Mouse (Mus musculus) lung, postnatal 25 days (tissue): Measurements from ENCODE around the gene Hhat.

Experiments
- DNase-seq: peaks from one replicate; pipeline ENCODE4 v3.0.0; 2022; ENCODE audit warnings: low spot score

The Hhat gene

DNA sequence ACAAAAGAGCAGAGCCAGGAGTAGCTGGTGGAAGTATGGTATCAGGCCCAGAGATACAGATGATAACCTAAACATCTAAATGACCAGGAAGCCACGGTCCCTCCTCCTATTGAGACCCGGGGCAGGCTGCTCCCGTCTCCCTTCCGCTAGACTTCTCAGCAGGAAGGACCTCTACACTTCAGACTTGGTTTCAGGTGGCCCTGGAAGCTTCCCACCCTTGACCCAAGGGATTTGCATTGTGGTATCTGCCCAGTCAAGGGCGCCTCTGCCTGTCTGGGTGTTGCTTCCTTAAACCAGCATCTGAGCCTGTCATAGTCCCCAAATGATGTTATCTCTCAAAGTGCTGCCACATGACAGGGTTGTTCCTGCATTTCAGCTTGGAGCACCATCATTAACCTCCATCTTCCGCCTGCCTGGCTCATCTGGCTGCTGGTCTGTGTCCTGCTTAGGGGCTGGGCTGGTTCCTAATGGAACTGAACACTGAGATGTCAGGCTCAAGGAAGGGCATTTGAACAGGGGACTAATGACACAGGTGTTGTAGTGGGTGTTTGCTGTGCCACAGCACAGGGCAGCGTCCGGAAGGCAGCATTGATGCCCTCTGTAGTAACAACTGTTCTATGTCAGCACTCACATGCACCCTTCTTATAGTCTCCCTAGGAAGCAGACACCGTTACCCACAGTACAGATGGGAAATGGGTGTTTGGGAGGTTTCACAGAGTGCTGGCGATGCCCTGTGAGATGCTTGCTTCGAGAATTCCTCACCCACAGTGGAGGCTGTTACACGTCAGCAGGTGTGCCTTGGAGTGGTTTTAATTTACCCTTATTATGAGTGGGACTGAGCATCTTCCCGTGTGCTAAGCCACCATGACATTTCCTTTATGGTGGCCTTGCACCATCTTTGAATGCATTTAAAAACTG, 280.9 kb downstream of the Hhat start:
- peak; percentile 14 for DNase-seq

- no peak for DNase-seq
Observed at GRCm38 (mm10) chr1:192487571-192487970, 283.5 kb downstream of the Hhat start.

GRCm38 (mm10) chr1:192485030-192485429, 286.0 kb downstream of the Hhat start:
- DNase-seq: peak; percentile 47

GRCm38 (mm10) chr1:192481446-192481845, 289.6 kb downstream of the Hhat start:
- no peak for DNase-seq

DNA sequence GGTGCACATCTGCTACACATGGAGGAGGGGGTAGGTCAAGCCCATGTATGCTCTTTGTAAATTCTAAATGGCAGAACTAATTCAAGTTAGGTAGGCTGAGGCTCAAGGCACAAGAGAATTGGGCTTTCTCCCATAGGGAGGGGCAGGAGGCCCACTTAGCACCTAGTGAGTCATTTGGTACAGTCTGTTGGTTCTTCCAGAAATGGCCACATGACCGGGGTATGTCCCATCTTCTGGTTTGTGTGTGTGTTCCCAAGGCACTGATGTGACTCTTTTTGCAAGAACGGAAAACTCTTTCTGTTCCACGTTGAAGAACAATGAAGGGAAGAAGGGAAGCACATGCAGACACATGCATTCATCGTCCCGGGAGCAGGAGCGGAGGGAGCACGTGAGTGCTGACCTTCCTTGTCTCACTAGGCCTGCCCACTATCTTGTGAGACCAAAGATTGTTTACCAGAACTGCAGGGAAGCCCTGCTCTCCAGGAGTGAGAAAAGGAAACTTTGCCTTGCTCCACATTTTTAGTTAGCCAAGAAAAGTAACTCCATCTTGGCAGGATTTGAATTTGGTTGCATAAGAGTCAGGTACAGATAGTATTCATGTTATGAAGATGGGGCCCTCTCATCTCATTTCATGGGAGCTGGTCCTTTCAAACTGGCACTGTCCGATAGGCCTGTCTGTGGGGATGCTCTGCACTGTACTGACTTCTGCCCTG, 290.8 kb downstream of the Hhat start:
- no peak for DNase-seq

DNA sequence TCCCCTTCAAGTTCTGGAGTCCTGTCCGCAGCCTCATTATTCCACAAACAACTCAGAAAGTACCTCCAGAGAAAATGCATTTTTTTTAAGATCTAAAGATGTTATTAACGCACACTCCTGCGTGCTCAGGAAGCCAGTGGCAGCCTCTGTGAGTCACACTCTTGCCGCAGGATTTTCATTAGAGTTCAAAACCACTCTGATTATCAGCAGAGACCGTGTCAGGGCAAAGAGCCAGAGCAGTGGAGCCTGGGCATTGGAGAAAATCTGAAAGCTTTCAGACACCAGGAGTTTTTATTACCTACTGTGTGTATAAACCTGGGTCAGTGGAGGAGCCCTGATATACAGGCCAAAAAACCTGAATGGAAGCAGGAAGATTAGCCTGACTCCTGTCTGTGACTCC, 292.8 kb downstream of the Hhat start:
- no peak for DNase-seq

- DNase-seq: no peak
Observed at GRCm38 (mm10) chr1:192477556-192477955, 293.5 kb downstream of the Hhat start.

- DNase-seq: peak; percentile 51
Observed at GRCm38 (mm10) chr1:192476704-192477103, 294.3 kb downstream of the Hhat start.

GRCm38 (mm10) chr1:192473134-192473533, 297.9 kb downstream of the Hhat start:
- DNase-seq: no peak

DNA sequence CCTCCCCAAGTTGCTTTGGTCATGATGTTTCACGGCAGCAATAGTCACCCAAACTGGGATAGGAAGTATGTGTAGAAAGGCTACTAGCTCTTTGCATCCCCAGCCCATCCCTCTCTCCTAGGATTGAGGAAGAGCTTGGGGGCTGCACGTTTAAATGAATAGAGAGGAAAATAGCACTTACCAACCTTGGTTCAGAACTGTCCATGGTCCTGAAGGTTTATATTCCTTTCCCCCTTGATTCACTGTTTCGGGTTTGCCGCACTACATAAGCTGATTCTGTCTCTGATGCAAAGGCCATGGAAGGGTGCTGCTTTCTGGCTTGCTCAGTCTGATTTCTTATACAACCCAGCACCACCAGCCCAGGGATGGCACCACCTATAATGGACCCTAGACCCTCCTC, 298.7 kb downstream of the Hhat start:
- DNase-seq: no peak

- no peak for DNase-seq
Observed at GRCm38 (mm10) chr1:192463732-192464131, 307.3 kb downstream of the Hhat start.

GRCm38 (mm10) chr1:192457526-192458206, 313.4 kb downstream of the Hhat start:
- DNase-seq: no peak

DNA sequence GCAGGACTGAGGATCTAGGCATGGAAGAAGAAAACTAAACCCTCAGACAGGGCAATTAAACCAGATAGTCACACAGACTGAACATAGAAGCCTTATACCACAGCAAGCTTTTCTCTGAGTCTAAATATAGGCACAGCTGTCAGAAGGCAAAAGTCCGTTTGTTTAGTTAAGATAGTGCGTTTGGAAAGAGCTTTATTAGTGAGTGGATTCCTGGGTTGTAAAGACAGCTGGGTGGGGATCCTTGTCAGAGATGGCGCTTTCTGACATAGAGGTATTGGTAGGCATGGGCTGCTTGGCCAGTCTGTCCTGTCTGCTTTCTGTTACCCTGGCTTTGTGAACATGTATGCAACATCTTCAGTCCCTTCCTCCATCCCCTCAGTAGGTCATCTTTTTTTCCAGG, 314.0 kb downstream of the Hhat start:
- no peak for DNase-seq

DNA sequence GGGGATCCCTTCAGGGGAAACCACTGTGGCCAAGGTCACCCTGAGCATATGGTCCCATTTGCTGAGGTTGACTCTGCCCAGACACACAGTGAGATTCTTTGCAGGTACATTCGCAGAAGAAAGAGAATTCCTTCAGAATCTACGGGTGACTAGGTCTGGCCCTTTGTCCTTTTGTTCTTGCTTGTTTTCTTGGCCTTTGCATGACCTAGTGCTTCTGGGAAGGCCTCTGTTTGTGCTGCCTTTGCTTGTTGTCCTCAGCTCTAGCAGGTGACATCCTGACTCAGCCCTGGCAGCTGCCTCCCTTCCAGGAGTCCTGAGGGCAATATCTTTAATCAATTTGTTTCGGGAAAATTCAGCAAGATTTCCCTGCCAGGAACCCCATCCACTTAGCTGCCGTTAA, 316.0 kb downstream of the Hhat start:
- DNase-seq: no peak

DNA sequence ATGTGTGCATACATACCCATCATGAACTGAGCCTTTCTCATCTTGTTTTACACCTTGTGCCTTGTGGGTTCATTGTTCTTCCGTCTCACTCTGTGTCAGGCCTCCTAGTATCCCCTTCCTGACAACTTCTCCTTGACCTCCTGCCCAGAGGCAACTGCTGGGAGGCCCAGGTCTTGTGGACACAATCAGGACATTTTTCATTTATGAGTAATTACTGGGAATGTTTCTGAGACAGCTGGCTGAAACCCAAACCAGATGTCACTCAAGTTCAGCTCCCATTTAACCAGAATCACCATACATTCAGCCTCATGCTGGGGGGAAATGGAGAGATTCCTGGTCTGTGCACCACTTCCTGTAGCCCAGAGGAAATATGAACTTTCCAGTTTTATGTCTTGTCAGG, 316.5 kb downstream of the Hhat start:
- DNase-seq: no peak

DNA sequence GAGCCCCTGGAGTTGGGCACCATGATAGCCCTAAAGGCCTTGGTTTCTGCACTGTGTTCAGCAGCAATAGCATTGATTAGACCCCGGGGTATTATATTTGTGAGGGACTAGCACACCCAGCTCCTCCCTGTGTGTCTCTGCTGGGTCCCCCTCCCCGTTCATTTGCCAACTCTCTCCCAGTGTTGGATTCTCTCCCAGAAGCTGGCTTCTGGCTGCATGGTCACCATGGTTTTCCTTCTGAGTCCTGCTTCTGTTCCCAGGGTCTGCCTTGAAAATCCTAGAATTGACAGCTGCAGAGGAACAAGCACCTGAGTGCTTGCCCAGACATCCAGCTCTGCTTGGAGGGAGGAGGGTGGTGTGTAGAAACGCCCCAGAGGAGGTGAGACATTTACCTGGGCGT, 319.3 kb downstream of the Hhat start:
- DNase-seq: no peak

- DNase-seq: no peak
Observed at GRCm38 (mm10) chr1:192450425-192450824, 320.6 kb downstream of the Hhat start.

DNA sequence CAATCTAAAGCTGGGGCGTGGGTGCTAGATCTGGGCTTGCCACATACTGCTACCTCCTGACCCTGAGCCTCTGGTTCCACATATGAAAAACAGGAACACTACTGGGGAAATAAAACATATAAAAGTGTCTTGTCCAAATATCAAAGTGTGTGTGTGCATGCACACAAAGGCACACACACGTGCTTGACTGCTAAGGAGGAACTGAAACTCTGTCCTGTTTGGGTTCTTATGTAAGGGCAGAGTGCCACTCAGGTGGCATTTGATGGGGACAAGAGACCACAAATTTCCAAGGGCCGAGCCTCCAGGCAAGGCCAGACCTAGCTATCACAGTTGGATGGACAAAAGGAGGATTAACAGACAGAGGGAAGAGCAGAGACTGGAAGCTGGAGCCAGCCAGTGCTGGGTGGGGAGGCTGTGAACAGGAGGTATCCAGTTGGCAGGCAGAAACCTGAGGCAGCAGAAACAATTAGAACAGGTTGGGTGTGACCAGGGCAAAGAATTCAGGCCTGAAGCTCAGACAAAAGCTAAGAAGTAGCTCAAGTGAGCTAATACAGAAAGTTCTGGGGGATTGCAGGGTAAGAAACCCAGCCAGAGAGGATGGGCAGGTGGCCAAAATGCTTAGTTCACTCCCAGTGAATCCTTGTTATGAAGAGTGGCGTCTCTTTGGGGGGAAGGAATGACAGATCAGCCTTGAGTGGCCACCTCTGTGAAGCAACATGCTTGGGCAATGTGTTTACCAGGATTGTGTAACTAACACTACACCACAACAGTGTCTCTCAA, 321.3 kb downstream of the Hhat start:
- DNase-seq: peak; percentile 4

GRCm38 (mm10) chr1:192448512-192448911, 322.5 kb downstream of the Hhat start:
- DNase-seq: no peak

DNA sequence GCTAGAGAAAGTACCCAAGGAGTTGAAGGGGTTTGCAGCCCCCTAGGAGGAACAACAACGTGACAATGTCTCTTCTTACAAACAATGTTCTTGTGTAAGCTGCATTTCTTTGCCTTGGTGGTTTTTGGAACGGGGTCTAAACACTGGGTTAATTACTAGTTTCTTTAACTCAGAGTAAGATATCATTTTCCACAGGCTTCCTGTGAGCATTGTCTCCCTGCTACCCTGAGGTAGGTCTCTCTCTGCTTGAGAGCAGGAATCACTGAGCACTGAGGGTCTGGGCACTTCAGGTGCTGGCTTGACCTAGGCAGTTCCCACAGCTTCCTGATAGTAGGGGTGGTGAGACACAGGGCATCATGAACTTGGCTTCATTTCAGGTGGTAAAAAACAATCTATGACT, 323.4 kb downstream of the Hhat start:
- no peak for DNase-seq
